Mouse (Mus musculus) NIH3T3 (cell line): ENCODE data around the gene Brms1.

Source experiments
- DNase-seq: peaks from one replicate; pipeline ENCODE4 v3.0.0-alpha.2; 2012; ENCODE audit warnings: low read depth

Brms1 gene

GRCm38 (mm10) chr19:5040862-5041523, at the start of gene Brms1:
TSS of gene Brms1 (plus strand) at chr19:5041354.
- DNase-seq: peak; percentile 99

GRCm38 (mm10) chr19:4992371-4992770, 48.8 kb upstream of the Brms1 start:
- DNase-seq: peak; percentile 63

- peak; percentile 98 for DNase-seq
Measured at GRCm38 (mm10) chr19:4992904-4993303, 48.2 kb upstream of the Brms1 start.

GRCm38 (mm10) chr19:4994043-4994442, 47.1 kb upstream of the Brms1 start:
- no peak for DNase-seq

GRCm38 (mm10) chr19:4999445-5000140, 41.6 kb upstream of the Brms1 start:
- peak; percentile 59 for DNase-seq

GRCm38 (mm10) chr19:5001666-5002406, 39.3 kb upstream of the Brms1 start:
- DNase-seq: peak; percentile 99

- peak; percentile 54 for DNase-seq
Measured at GRCm38 (mm10) chr19:5003644-5004043, 37.5 kb upstream of the Brms1 start.

- DNase-seq: peak; percentile 66
Measured at GRCm38 (mm10) chr19:5004925-5005324, 36.2 kb upstream of the Brms1 start.

- DNase-seq: peak; percentile 72
Measured at GRCm38 (mm10) chr19:5013138-5013537, 28.0 kb upstream of the Brms1 start.

- DNase-seq: peak; percentile 86
Measured at GRCm38 (mm10) chr19:5014961-5015398, 26.2 kb upstream of the Brms1 start.

- DNase-seq: peak; percentile 71
Measured at GRCm38 (mm10) chr19:5016221-5016742, 24.9 kb upstream of the Brms1 start.

GRCm38 (mm10) chr19:5016782-5017181, 24.4 kb upstream of the Brms1 start:
- DNase-seq: peak; percentile 89

- peak; percentile 88 for DNase-seq
Measured at GRCm38 (mm10) chr19:5017611-5018010, 23.5 kb upstream of the Brms1 start.

GRCm38 (mm10) chr19:5018191-5018590, 23.0 kb upstream of the Brms1 start:
- DNase-seq: peak; percentile 33

- no peak for DNase-seq
Measured at GRCm38 (mm10) chr19:5021416-5021815, 19.7 kb upstream of the Brms1 start.

GRCm38 (mm10) chr19:5023621-5024479, 17.3 kb upstream of the Brms1 start, which contains the start of gene Slc29a2:
TSS of gene Slc29a2 (plus strand) at chr19:5023860.
- DNase-seq: peak; percentile 94

GRCm38 (mm10) chr19:5026111-5026510, 15.0 kb upstream of the Brms1 start:
- DNase-seq: no peak

- DNase-seq: no peak
Measured at GRCm38 (mm10) chr19:5032686-5033085, 8.5 kb upstream of the Brms1 start.

- no peak for DNase-seq
Measured at GRCm38 (mm10) chr19:5036577-5036976, 4.6 kb upstream of the Brms1 start.

GRCm38 (mm10) chr19:5037678-5038571, 3.2 kb upstream of the Brms1 start:
- DNase-seq: peak; percentile 93
